Mouse (Mus musculus): ENCODE measurements around the gene Tcerg1l. TPM values are rescaled to one million over a fixed set of nuclear protein-coding genes. Genes with fewer than 3 reads are reported as not detected.

Tcerg1l gene
- polyA plus RNA-seq, 1 experiment from 2014 or later = 0.42 TPM

- no peak overlapping the region for H3K4me3 ChIP-seq
- no peak overlapping the region for H3K4me2 ChIP-seq
- no peak overlapping the region for H3K27ac ChIP-seq (ENCODE audit: poor library complexity, severe bottlenecking)
- no peak for ATAC-seq (ENCODE audit: insufficient number of reproducible peaks, low FRiP score)
- H3K9ac ChIP-seq = no peak overlapping the region
- WGBS = 46% methylated on average over 2 of the region's 2 CpGs
- H3K4me1 ChIP-seq (replicated peaks) = no peaks in the 10 kb centered on the region
- no peaks in the 10 kb centered on the region for H3K27me3 ChIP-seq (replicated peaks)
- 0 out of 2 replicates have a peak, but pooled peaks cover 2% of the 10 kb centered on the region for H3K9me3 ChIP-seq (replicated peaks)
- H3K36me3 ChIP-seq = no peaks in the 10 kb centered on the region
Measured at GRCm38 (mm10) chr7:138176026-138176425, 221.5 kb downstream of the Tcerg1l start.

- no peak for ATAC-seq (ENCODE audit: insufficient number of reproducible peaks, low FRiP score)
Measured at GRCm38 (mm10) chr7:138170389-138170788, 227.1 kb downstream of the Tcerg1l start.

More at GRCm38 (mm10) chr7:138170389-138170788, 227.1 kb downstream of the Tcerg1l start:
- H3K4me1 ChIP-seq (replicated peaks) = no peaks in the 10 kb centered on the region
- no peak overlapping the region for H3K4me3 ChIP-seq
- H3K9ac ChIP-seq = no peak overlapping the region
- H3K27ac ChIP-seq (ENCODE audit: poor library complexity, severe bottlenecking) = no peak overlapping the region
- 0 out of 2 replicates have a peak, but pooled peaks cover 2% of the 10 kb centered on the region for H3K9me3 ChIP-seq (replicated peaks)
- H3K36me3 ChIP-seq = no peaks in the 10 kb centered on the region
- no peaks in the 10 kb centered on the region for H3K27me3 ChIP-seq (replicated peaks)
- H3K4me2 ChIP-seq = no peak overlapping the region
- WGBS = 74% methylated on average over 4 of the region's 4 CpGs
